Mouse (Mus musculus) brown adipose tissue, adult 24 weeks (tissue): ENCODE measurements around the gene Hoxd3. TPM values are rescaled to one million over a fixed set of nuclear protein-coding genes. Genes with fewer than 3 reads are reported as not detected.

Source experiments
- H3K27ac ChIP-seq: fragments of 200-500 bp; replicated peaks from 2 replicates; pipeline ENCODE4 v1.5.1; 2012; ENCODE audit warnings: low read depth, mild to moderate bottlenecking, low read length
- H3K4me1 ChIP-seq: fragments of 200-500 bp; 2 replicates; pipeline ENCODE4 v1.6.1; 2012; ENCODE audit warnings: low read length, mixed read lengths; ENCODE audit not compliant: control insufficient read depth, insufficient read depth, insufficient read length
- H3K4me3 ChIP-seq: fragments of 200-500 bp; 2 replicates; pipeline ENCODE4 v1.5.1; 2012; ENCODE audit warnings: low read depth, mild to moderate bottlenecking, low read length, moderate library complexity; ENCODE audit not compliant: insufficient read depth
- polyA plus RNA-seq: library from polyadenylated mRNA; stranded (reverse); fragments of >200 nt; gene quantifications from 2 replicates; pipeline ENCODE4 v1.2.4, GENCODE M21; 2012; ENCODE audit not compliant: missing spikeins, insufficient read depth, insufficient read length

Gene Hoxd3
- polyA plus RNA-seq, 1 experiment = not detected

DNA sequence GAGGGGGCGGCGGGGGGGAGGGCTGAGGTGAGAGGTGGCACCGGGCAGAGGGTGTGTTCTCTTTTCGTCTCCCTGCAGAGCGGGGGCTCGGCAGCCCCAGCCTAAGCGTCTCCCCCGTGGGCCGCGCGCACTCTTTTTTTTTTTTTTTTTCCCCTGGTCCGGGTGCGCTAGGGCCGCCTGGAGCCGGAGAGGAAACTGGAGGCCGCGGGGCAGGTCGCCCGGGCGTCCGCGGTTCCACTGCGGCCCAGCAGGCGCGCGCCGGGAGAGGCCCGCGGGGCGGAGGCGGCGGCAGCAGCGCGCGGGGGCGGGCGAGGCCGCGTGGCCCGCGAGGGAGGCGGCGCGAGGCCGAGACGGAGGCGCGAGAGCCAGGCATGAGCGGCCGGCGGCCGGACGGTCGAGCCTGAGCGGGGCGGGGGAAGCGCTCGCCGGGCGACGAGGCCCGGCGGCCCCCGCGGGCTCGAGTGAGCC lies 6.7 kb upstream of the Hoxd3 start:
- peak overlapping the region; percentile 79 for H3K4me3 ChIP-seq
- peaks cover 2% of the 10 kb centered on the region; the same call in 1 of the 2 replicates for H3K4me1 ChIP-seq
- peak overlapping the region; percentile 64 for H3K27ac ChIP-seq

DNA sequence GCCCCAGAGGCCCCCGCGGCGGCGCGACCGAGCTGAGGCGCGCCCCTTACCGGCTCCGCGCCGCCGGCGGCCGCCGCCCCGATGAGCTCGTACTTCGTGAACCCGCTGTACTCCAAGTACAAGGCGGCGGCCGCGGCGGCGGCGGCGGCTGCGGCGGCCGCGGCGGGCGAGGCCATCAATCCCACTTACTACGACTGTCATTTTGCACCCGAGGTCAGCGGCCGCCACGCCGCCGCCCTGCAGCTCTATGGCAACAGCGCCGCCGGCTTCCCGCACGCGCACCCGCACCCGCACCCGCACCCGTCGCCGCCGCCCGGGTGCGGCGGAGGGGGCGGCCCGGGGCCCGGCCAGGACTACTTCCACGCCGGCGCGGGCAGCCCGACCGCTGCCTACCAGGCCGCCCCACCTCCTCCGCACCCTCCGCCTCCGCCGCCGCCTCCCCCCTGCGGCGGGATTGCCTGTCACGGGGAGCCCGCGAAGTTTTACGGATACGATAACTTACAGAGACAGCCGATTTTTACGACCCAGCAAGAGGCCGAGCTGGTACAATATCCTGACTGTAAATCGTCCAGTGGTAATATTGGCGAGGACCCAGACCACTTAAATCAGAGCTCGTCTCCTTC lies 6.1 kb upstream of the Hoxd3 start:
- Histone ChIP-seq H3K4me1 (peaks cover 2% of the 10 kb centered on the region; the same call in 1 of the 2 replicates), H3K27ac (peak overlapping the region; percentile 70), H3K4me3 (peak overlapping the region; percentile 79)

DNA sequence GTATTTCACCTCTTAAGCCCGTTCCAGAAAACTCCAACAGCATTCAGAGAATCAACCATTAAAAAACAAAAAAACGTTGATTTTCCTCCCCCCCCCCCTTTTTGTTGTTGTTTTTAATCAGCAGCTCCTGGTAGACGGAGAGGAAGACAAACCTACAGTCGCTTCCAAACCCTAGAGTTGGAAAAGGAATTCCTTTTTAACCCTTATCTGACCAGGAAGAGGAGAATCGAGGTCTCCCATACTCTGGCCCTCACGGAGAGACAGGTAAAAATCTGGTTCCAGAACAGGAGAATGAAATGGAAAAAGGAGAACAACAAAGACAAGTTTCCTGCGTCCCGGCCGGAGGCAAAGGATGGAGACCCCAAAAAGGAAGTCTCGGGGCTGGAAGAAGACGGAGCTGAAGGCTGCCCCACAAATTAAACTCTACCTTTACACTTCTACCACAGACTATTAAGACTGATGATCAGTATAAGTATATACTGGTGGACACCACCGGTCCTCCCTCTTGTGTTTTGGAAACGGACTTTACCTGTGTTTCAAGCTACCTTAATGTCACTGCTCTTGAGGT lies 5.2 kb upstream of the Hoxd3 start:
- Histone ChIP-seq H3K4me1 (peaks cover 2% of the 10 kb centered on the region; the same call in 1 of the 2 replicates), H3K27ac (no peak overlapping the region), H3K4me3 (peak overlapping the region; percentile 79)

DNA sequence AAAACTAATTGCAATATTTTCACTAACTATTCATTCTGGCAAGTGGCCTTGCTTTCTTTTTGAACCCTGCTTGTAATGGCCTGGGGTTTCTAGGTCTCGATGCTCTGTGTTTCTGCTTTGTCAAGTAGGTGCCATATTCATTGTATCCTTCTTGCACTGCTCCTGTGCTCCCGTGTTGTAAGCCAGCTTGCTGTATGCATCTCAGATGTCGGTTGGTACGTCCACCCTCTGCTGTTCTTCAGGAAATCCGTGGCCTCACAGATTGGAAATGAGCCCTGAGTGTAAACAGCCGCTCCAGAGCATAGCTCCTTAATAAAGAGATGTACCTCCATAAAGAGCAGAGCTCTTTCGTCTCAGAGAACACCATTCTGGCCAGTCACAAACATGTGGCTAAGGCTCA lies 4.1 kb upstream of the Hoxd3 start:
- H3K4me1 ChIP-seq = peaks cover 2% of the 10 kb centered on the region; the same call in 1 of the 2 replicates
- H3K27ac ChIP-seq = no peak overlapping the region
- H3K4me3 ChIP-seq = no peak overlapping the region

DNA sequence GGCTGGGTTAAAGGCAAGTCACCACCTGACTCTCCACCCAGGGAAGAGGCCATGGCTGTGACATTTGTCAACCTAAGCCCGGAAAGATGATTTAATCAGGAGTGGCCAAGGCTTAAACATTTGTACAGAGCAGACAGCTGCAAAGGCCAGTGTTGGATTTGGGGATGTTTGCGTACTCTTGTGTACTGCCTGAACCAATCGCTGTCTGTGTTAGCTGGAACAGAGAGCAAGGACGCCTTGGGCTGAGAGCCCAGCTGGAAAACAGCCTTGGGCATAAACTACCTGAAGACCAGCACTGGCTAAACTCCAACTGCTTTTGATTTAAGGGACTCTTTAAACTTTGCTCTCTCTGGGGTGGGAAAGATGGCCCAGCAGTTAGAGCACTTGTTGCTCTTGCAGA lies 3.1 kb upstream of the Hoxd3 start:
- Histone ChIP-seq H3K27ac (no peak overlapping the region), H3K4me3 (no peak overlapping the region), H3K4me1 (peaks cover 2% of the 10 kb centered on the region; the same call in 1 of the 2 replicates)

DNA sequence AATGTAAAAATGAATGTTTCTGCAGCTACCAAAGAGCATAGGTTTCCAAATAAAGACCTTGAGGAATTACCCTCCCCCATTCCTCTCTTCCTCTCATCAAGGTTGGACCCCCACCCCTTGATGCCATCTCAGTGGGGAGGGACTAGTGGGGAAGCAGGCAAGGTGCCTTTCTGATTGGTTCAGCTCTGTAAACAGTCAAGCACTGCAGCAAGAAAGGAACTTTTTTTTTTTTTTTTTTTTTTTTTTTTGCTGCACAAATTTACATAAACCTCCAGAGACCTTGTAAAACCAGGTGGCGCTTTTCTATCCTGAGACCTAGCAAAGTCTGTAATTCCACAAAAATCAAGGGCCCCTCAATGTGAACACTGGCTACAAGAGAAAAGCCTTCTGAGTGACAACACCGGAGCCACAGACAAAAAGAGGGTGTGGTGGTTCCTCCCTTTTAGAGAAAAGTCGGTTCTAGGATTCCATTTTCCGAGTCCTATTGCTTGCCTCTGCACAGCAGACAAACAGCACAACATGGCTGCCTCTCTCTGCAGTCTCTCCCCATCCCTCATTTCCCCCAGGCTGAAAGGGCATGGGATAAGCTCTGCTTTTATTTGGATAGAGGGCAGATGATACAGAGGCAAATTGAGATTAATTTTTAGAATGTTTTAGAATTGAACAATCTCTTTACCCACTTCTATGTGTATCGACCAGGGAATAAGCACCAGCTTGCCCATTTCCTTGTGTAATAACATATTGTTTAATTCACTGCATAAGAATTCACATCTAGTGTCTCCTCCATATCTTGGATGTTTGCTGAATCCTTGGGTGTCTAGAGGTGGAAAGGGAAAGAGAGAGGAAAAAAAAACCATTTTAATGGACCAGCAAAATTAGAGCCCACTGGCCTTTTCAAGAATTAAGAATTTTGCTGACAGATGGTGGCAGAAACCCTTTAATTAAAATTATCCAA lies 2.0 kb upstream of the Hoxd3 start:
- Histone ChIP-seq H3K4me3 (no peak overlapping the region), H3K4me1 (peaks cover 2% of the 10 kb centered on the region; the same call in 1 of the 2 replicates), H3K27ac (no peak overlapping the region)

DNA sequence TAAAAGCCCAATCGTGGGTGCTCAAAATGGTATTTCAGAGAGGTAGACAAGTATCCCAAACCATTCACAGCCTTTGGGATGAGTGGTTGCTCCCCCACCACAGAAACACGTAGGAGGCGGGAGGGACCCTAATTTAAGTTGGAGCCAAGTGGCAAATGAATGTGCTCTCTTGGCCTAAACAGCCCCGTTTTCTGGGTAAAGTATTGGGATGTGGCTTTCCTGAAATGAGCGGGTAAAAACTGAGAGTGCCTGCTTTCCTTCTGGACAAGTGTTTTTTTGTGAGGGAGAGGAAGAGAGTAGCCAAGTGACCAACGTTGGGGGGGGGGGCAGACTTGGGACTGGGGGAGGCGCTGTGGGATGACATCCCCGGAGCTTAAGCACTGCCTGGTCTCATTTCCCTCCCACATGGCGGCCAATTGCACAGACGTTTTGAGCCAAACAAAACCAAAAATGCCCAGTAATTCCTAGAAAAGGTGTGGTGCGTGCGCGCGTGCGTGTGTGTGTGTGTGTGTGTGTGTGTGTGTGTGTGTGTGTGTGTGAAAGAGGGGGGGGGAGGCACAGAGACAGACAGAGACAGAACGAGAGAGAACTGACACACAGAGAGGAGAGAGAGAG lies 691 bp upstream of the Hoxd3 start:
- H3K4me1 ChIP-seq = peaks cover 2% of the 10 kb centered on the region; the same call in 1 of the 2 replicates
- peak overlapping the region; percentile 77 for H3K4me3 ChIP-seq
- peak overlapping the region; percentile 91 for H3K27ac ChIP-seq

DNA sequence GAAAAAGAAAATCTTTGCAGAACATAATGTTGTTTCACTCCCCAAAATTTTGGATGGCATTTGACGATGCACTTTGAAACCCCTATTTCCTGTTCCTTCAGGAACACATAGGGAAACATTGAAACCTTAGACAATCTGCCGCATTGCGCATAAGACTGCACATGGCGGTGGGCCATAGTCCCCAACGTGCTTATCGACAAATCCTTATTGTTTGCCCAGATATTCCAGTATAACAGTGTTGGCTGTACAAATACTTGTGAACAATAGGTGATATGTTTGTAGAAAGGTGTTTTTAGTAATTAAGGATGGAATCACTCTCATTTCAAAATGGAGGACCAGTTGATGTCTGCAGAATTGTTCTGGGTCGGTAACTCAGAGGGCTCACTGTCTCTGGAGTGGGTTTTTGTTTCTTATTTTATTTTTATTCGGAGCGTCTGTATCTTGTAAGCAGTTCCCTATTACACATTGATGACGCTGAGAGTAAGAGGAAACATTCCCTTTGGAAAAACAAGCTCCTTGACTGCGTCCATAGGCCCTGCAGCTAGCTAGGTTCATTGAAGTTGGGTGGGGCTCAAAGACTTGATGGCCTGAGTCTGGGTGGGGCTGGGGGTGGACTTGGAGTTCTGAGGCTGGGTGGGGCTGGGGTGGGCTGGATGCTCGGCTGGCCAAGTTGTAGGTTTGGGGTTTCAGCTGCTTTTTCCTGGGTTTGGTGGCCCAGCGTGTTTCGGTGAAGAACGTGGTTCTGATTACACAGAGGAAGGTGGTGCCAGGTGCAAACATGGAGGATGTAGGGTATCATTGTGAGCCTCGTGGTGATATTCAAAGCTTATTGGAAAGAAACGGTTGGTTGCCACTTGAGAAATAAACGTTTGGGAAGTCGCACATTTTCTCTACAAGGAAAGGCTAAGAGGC lies 1.8 kb downstream of the Hoxd3 start:
- Histone ChIP-seq H3K4me3 (peak overlapping the region; percentile 39; the same call in 1 of the 2 replicates), H3K4me1 (no peaks in the 10 kb centered on the region), H3K27ac (peak overlapping the region; percentile 46; the same call in 1 of the 2 replicates)

DNA sequence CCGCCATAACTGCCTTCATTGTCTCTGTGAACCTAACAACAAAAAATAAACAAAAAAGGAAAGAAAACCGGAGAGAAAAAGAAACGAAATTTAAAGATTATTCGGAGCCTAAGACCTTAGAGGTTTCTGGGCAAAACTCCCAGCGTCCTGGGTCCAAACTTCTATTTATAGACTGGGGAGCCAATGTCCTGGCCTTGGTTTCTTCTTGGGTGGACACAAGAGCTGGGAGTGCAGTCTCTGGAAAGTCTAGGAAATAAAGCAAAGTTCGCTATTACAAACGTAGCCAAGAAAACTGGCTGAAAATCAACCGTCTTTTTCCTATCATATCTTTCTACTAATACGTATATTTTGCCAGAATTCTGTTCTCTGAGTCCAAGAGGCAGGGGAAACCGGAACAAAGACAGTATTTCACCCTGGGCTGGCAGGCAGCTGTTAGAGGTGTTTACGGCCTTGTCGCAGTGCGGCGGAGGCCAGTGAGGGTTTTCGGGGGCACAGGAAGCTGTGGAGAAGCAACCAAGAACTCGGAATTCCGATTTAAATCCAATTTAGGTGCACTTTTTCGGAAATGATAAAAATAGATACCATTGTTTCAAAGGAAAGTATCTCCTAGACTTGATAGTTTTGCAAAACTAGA lies 2.5 kb downstream of the Hoxd3 start:
- peak overlapping the region; percentile 46 for H3K27ac ChIP-seq

DNA sequence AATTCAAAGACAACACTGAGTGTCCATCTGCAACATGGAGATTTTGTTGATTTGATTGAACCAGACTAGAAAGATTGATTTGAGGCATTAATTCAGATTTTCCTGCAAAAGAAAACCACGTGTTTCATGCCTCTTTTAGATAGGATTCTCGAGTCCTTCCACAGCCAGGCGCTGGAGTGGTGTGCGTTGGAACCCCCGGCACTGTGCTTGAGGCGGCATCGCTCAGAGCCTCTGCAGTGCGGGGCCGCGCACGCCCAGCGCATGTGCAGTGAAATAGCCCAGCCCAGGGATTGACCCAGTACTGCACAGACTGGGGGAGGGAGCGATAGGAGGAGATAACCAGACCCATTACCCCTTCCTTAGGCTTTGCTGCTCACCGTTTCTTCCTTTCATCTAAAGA lies 3.2 kb downstream of the Hoxd3 start:
- Histone ChIP-seq H3K4me3 (peak overlapping the region; percentile 39), H3K27ac (0 out of 2 replicates have a peak overlapping the region, but pooled peaks have one; percentile 24), H3K4me1 (no peaks in the 10 kb centered on the region; the same call in 1 of the 2 replicates)

More for the DNA sequence above, 2.5 kb downstream of the Hoxd3 start:
- Histone ChIP-seq H3K4me1 (no peaks in the 10 kb centered on the region), H3K4me3 (peak overlapping the region; percentile 39; the same call in 1 of the 2 replicates)

DNA sequence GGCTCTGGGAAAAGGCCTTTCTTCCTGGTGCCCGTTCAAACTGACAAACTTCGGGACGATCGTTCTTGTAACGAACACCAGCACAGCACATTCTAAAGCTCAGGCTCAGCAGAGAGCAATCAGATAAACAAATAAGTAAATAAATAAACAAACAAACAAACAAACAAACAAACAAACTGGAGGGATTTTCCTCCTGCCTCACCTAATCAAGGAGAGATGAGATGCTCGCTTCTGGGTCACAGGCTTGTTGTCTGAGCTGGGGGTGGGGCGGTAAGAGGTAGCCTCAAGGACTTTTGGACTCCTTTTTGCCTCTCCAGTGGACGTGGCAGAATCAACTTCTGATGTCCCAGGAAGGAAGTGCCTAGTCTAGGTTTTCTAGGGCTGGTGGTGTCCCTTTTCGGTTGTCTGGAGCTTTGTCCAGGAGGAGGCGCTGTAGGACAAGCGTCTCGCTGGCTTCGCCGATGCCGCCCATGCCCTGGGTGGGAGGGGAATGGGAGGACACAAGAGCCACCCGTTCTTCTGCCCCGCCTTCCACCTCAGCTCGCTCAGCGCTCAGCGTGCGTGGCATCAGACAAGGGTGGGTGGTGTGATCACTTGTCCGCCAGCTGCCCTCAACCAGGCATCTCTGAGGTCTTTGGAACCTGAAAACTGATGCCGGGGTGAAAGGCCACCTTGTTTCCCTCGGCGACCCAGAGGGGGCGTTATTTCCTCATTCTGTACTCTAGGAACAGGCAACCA lies 3.9 kb downstream of the Hoxd3 start:
- Histone ChIP-seq H3K4me1 (no peaks in the 10 kb centered on the region; the same call in 1 of the 2 replicates), H3K4me3 (peak overlapping the region; percentile 49), H3K27ac (no peak overlapping the region)

DNA sequence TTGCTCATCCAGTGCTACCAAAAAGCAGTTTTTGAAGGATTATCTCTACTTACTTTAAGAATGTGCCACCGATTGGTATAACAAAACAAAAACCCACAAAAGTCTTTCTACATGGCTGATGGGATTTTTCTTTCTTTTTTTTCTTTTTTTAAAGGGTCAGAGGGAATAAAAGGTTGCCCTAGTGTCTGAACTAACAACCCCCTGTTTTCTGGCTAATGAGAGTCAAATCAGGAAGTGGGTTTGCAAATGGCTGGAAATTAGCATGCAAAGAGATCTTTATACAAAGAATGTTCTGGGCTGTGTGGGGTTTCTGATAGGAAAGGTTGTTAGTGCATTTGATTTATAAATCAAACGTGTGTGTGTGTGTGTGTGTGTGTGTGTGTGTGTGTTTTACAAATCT lies 8.7 kb downstream of the Hoxd3 start:
- no peak overlapping the region for H3K4me3 ChIP-seq
- H3K4me1 ChIP-seq = peaks cover 5% of the 10 kb centered on the region; the same call in 1 of the 2 replicates
- H3K27ac ChIP-seq = no peak overlapping the region

DNA sequence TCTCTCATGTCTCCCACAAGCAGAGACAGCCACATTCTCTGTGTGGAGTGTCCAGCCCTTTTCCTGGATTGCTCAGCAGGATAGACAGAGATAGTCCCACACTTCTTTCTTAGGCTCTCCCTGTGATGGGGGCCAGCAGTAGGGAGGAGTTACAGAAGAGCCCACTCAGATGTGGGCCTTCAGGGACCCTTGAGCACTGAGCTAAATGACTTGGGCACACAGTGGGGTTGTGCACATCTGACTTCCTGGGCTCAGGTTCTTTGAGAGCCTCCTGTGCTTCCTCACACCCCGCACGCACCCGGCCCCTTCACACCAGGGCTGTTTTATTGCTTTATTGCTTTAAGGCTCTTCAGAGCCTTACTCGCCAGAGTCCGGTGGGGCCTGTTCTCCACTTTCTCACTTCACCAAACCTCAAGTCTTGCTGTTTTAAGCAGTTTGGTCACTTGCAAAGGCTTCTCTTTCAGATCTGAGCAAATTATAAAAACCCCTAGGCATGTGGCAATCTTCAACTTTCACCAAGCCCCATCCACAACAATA lies 9.3 kb downstream of the Hoxd3 start:
- Histone ChIP-seq H3K27ac (no peak overlapping the region), H3K4me1 (peaks cover 5% of the 10 kb centered on the region; the same call in 1 of the 2 replicates), H3K4me3 (no peak overlapping the region)
